Mouse (Mus musculus): ENCODE measurements around the gene Rgl1. TPM values are rescaled to one million over a fixed set of nuclear protein-coding genes. Genes with fewer than 3 reads are reported as not detected.
"Not testable (repeated sequence)": the region's sequence is repeated elsewhere in the genome, so short reads cannot be mapped to it uniquely, and the experiment has no call there.

Gene Rgl1
- polyA plus RNA-seq, 1 experiment from 2014 or later = 45.4 TPM

- no peaks in the 10 kb centered on the region for H3K27me3 ChIP-seq (replicated peaks; ENCODE audit: control insufficient read depth, insufficient read depth, low read length)
- no peak overlapping the region for H3K4me3 ChIP-seq (ENCODE audit: low read length)
- H3K4me2 ChIP-seq (ENCODE audit: low read depth, low read length) = no peak overlapping the region
- no peaks in the 10 kb centered on the region for H3K4me1 ChIP-seq (ENCODE audit: control insufficient read depth, insufficient read depth, low read length)
- H3K36me3 ChIP-seq (ENCODE audit: control insufficient read depth, insufficient read depth, low read length) = no peaks in the 10 kb centered on the region
- H3K9me3 ChIP-seq (ENCODE audit: control insufficient read depth, low read length) = no peaks in the 10 kb centered on the region
- no peak overlapping the region for H3K27ac ChIP-seq (ENCODE audit: low read length)
- 78% methylated on average over 6 of the region's 6 CpGs for WGBS
- no peak for ATAC-seq
- H3K9ac ChIP-seq (ENCODE audit: low read depth, low read length) = no peak overlapping the region
Observed at GRCm38 (mm10) chr1:152656601-152657000, 109.5 kb downstream of the Rgl1 start.

GRCm38 (mm10) chr1:152654851-152655250 is 111.3 kb downstream of the Rgl1 start:
- ATAC-seq = no peak
- Histone ChIP-seq H3K4me2 (ENCODE audit: low read depth, low read length) (no peak overlapping the region), H3K4me1 (ENCODE audit: control insufficient read depth, insufficient read depth, low read length) (no peaks in the 10 kb centered on the region), H3K27ac (ENCODE audit: low read length) (no peak overlapping the region), H3K9ac (ENCODE audit: low read depth, low read length) (no peak overlapping the region), H3K9me3 (ENCODE audit: control insufficient read depth, low read length) (no peaks in the 10 kb centered on the region), H3K27me3 (replicated peaks; ENCODE audit: control insufficient read depth, insufficient read depth, low read length) (no peaks in the 10 kb centered on the region), H3K36me3 (ENCODE audit: control insufficient read depth, insufficient read depth, low read length) (no peaks in the 10 kb centered on the region), H3K4me3 (ENCODE audit: low read length) (no peak overlapping the region)
- WGBS = 92% methylated on average over 6 of the region's 6 CpGs

GRCm38 (mm10) chr1:152651495-152651874 is 114.7 kb downstream of the Rgl1 start:
- H3K4me1 ChIP-seq (ENCODE audit: control insufficient read depth, insufficient read depth, low read length) = no peaks in the 10 kb centered on the region
- H3K27ac ChIP-seq (ENCODE audit: low read length) = no peak overlapping the region
- no peaks in the 10 kb centered on the region for H3K27me3 ChIP-seq (replicated peaks; ENCODE audit: control insufficient read depth, insufficient read depth, low read length)
- H3K4me3 ChIP-seq (ENCODE audit: low read length) = no peak overlapping the region
- H3K9ac ChIP-seq (ENCODE audit: low read depth, low read length) = no peak overlapping the region
- ATAC-seq = no peak
- H3K4me2 ChIP-seq (ENCODE audit: low read depth, low read length) = no peak overlapping the region
- H3K9me3 ChIP-seq (ENCODE audit: control insufficient read depth, low read length) = no peaks in the 10 kb centered on the region
- no peaks in the 10 kb centered on the region for H3K36me3 ChIP-seq (ENCODE audit: control insufficient read depth, insufficient read depth, low read length)
- 94% methylated on average over 1 of the region's 1 CpGs for WGBS

GRCm38 (mm10) chr1:152650856-152651494 is 115.2 kb downstream of the Rgl1 start:
- ATAC-seq = no peak
- WGBS = 90% methylated on average over 6 of the region's 6 CpGs
- Histone ChIP-seq H3K9ac (ENCODE audit: low read depth, low read length) (no peak overlapping the region), H3K4me3 (ENCODE audit: low read length) (no peak overlapping the region), H3K4me2 (ENCODE audit: low read depth, low read length) (no peak overlapping the region), H3K27me3 (replicated peaks; ENCODE audit: control insufficient read depth, insufficient read depth, low read length) (no peaks in the 10 kb centered on the region), H3K4me1 (ENCODE audit: control insufficient read depth, insufficient read depth, low read length) (no peaks in the 10 kb centered on the region), H3K36me3 (ENCODE audit: control insufficient read depth, insufficient read depth, low read length) (no peaks in the 10 kb centered on the region), H3K9me3 (ENCODE audit: control insufficient read depth, low read length) (no peaks in the 10 kb centered on the region), H3K27ac (ENCODE audit: low read length) (no peak overlapping the region)

- H3K9ac ChIP-seq (ENCODE audit: low read depth, low read length) = no peak overlapping the region
- H3K36me3 ChIP-seq (ENCODE audit: control insufficient read depth, insufficient read depth, low read length) = no peaks in the 10 kb centered on the region
- H3K27me3 ChIP-seq (replicated peaks; ENCODE audit: control insufficient read depth, insufficient read depth, low read length) = no peaks in the 10 kb centered on the region
- no peaks in the 10 kb centered on the region for H3K4me1 ChIP-seq (ENCODE audit: control insufficient read depth, insufficient read depth, low read length)
- no peak for ATAC-seq
- H3K4me2 ChIP-seq (ENCODE audit: low read depth, low read length) = no peak overlapping the region
- H3K27ac ChIP-seq (ENCODE audit: low read length) = no peak overlapping the region
- no peaks in the 10 kb centered on the region for H3K9me3 ChIP-seq (ENCODE audit: control insufficient read depth, low read length)
- 84% methylated on average over 5 of the region's 5 CpGs for WGBS
- no peak overlapping the region for H3K4me3 ChIP-seq (ENCODE audit: low read length)
Observed at GRCm38 (mm10) chr1:152648052-152648451, 118.1 kb downstream of the Rgl1 start.

- not testable (repeated sequence) for H3K4me1 ChIP-seq (ENCODE audit: control insufficient read depth, insufficient read depth, low read length); H3K27me3 ChIP-seq (replicated peaks; ENCODE audit: control insufficient read depth, insufficient read depth, low read length); H3K27ac ChIP-seq (ENCODE audit: low read length); H3K9me3 ChIP-seq (ENCODE audit: control insufficient read depth, low read length); ATAC-seq; H3K36me3 ChIP-seq (ENCODE audit: control insufficient read depth, insufficient read depth, low read length); H3K9ac ChIP-seq (ENCODE audit: low read depth, low read length); H3K4me3 ChIP-seq (ENCODE audit: low read length); H3K4me2 ChIP-seq (ENCODE audit: low read depth, low read length)
- WGBS = 80% methylated on average over 10 of the region's 10 CpGs
Observed at GRCm38 (mm10) chr1:152642207-152642606, 123.9 kb downstream of the Rgl1 start.

- no peaks in the 10 kb centered on the region for H3K9me3 ChIP-seq (ENCODE audit: control insufficient read depth, low read length)
- H3K27me3 ChIP-seq (replicated peaks; ENCODE audit: control insufficient read depth, insufficient read depth, low read length) = no peaks in the 10 kb centered on the region
- no peaks in the 10 kb centered on the region for H3K36me3 ChIP-seq (ENCODE audit: control insufficient read depth, insufficient read depth, low read length)
- H3K4me3 ChIP-seq (ENCODE audit: low read length) = no peak overlapping the region
- 58% methylated on average over 11 of the region's 11 CpGs for WGBS
- H3K4me2 ChIP-seq (ENCODE audit: low read depth, low read length) = no peak overlapping the region
- H3K4me1 ChIP-seq (ENCODE audit: control insufficient read depth, insufficient read depth, low read length) = peaks cover 8% of the 10 kb centered on the region
- H3K9ac ChIP-seq (ENCODE audit: low read depth, low read length) = no peak overlapping the region
- peak; percentile 74 for ATAC-seq
- peak overlapping the region; percentile 33 for H3K27ac ChIP-seq (ENCODE audit: low read length)
Observed at GRCm38 (mm10) chr1:152640195-152640981, 125.8 kb downstream of the Rgl1 start.

GRCm38 (mm10) chr1:152639344-152639743 is 126.8 kb downstream of the Rgl1 start:
- ATAC-seq = no peak
- H3K9ac ChIP-seq (ENCODE audit: low read depth, low read length) = no peak overlapping the region
- no peaks in the 10 kb centered on the region for H3K9me3 ChIP-seq (ENCODE audit: control insufficient read depth, low read length)
- 83% methylated on average over 7 of the region's 7 CpGs for WGBS
- no peaks in the 10 kb centered on the region for H3K27me3 ChIP-seq (replicated peaks; ENCODE audit: control insufficient read depth, insufficient read depth, low read length)
- no peak overlapping the region for H3K4me2 ChIP-seq (ENCODE audit: low read depth, low read length)
- H3K27ac ChIP-seq (ENCODE audit: low read length) = no peak overlapping the region
- peaks cover 8% of the 10 kb centered on the region for H3K4me1 ChIP-seq (ENCODE audit: control insufficient read depth, insufficient read depth, low read length)
- no peaks in the 10 kb centered on the region for H3K36me3 ChIP-seq (ENCODE audit: control insufficient read depth, insufficient read depth, low read length)
- no peak overlapping the region for H3K4me3 ChIP-seq (ENCODE audit: low read length)

GRCm38 (mm10) chr1:152634638-152635037 is 131.5 kb downstream of the Rgl1 start:
- 78% methylated on average over 5 of the region's 5 CpGs for WGBS
- ATAC-seq = no peak
- H3K27me3 ChIP-seq (replicated peaks; ENCODE audit: control insufficient read depth, insufficient read depth, low read length) = no peaks in the 10 kb centered on the region
- no peak overlapping the region for H3K27ac ChIP-seq (ENCODE audit: low read length)
- no peaks in the 10 kb centered on the region for H3K36me3 ChIP-seq (ENCODE audit: control insufficient read depth, insufficient read depth, low read length)
- H3K4me3 ChIP-seq (ENCODE audit: low read length) = no peak overlapping the region
- H3K9ac ChIP-seq (ENCODE audit: low read depth, low read length) = no peak overlapping the region
- no peak overlapping the region for H3K4me2 ChIP-seq (ENCODE audit: low read depth, low read length)
- H3K4me1 ChIP-seq (ENCODE audit: control insufficient read depth, insufficient read depth, low read length) = no peaks in the 10 kb centered on the region
- H3K9me3 ChIP-seq (ENCODE audit: control insufficient read depth, low read length) = no peaks in the 10 kb centered on the region
